Mouse (Mus musculus): Measurements from ENCODE around the gene Lamb3. TPM values are rescaled to one million over a fixed set of nuclear protein-coding genes. Genes with fewer than 3 reads are reported as not detected.

Gene Lamb3
- polyA plus RNA-seq, 1 experiment, result 22.3 TPM

- no peak for DNase-seq (ENCODE audit: low spot score)
Measured at GRCm38 (mm10) chr1:193338363-193338995, 131.0 kb downstream of the Lamb3 start.

- no peak for DNase-seq (ENCODE audit: low spot score)
Measured at GRCm38 (mm10) chr1:193342198-193342946, 134.9 kb downstream of the Lamb3 start.

GRCm38 (mm10) chr1:193343853-193344252, 136.4 kb downstream of the Lamb3 start:
- DNase-seq (ENCODE audit: low spot score), result no peak

GRCm38 (mm10) chr1:193344976-193345375, 137.5 kb downstream of the Lamb3 start:
- no peak for DNase-seq (ENCODE audit: low spot score)

GRCm38 (mm10) chr1:193346908-193347307, 139.4 kb downstream of the Lamb3 start:
- no peak for DNase-seq (ENCODE audit: low spot score)

- no peak for DNase-seq (ENCODE audit: low spot score)
Measured at GRCm38 (mm10) chr1:193348261-193348962, 140.9 kb downstream of the Lamb3 start.

- DNase-seq (ENCODE audit: low spot score), result no peak
Measured at GRCm38 (mm10) chr1:193349702-193350545, 142.4 kb downstream of the Lamb3 start.

- no peak for DNase-seq (ENCODE audit: low spot score)
Measured at GRCm38 (mm10) chr1:193350546-193350801, 143.0 kb downstream of the Lamb3 start.

- no peak for DNase-seq (ENCODE audit: low spot score)
Measured at GRCm38 (mm10) chr1:193351583-193351982, 144.1 kb downstream of the Lamb3 start.

GRCm38 (mm10) chr1:193359199-193359598, 151.7 kb downstream of the Lamb3 start:
- DNase-seq (ENCODE audit: low spot score), result no peak

GRCm38 (mm10) chr1:193361181-193361580, 153.7 kb downstream of the Lamb3 start:
- DNase-seq (ENCODE audit: low spot score), result no peak

- no peak for DNase-seq (ENCODE audit: low spot score)
Measured at GRCm38 (mm10) chr1:193362078-193362477, 154.6 kb downstream of the Lamb3 start.

- DNase-seq (ENCODE audit: low spot score), result no peak
Measured at GRCm38 (mm10) chr1:193363801-193364231, 156.3 kb downstream of the Lamb3 start.

GRCm38 (mm10) chr1:193368055-193368454, 160.6 kb downstream of the Lamb3 start:
- no peak for DNase-seq (ENCODE audit: low spot score)

- no peak for DNase-seq (ENCODE audit: low spot score)
Measured at GRCm38 (mm10) chr1:193369091-193369490, 161.6 kb downstream of the Lamb3 start.

GRCm38 (mm10) chr1:193370096-193370495, 162.6 kb downstream of the Lamb3 start, which contains the start of gene Camk1g:
Gene Camk1g (minus strand): TSS chr1:193370298.
- no peak for DNase-seq (ENCODE audit: low spot score)

GRCm38 (mm10) chr1:193373906-193374413, 166.5 kb downstream of the Lamb3 start:
- no peak for DNase-seq (ENCODE audit: low spot score)

- DNase-seq (ENCODE audit: low spot score), result no peak
Measured at GRCm38 (mm10) chr1:193376478-193377134, 169.1 kb downstream of the Lamb3 start.

- no peak for DNase-seq (ENCODE audit: low spot score)
Measured at GRCm38 (mm10) chr1:193379634-193380033, 172.1 kb downstream of the Lamb3 start.

GRCm38 (mm10) chr1:193380877-193381276, 173.4 kb downstream of the Lamb3 start:
- DNase-seq (ENCODE audit: low spot score), result no peak

All from urinary bladder, adult 2 months (tissue).